Mouse (Mus musculus) liver, adult 2 months (tissue): ENCODE measurements around the gene Ankle1. TPM values are rescaled to one million over a fixed set of nuclear protein-coding genes. Genes with fewer than 3 reads are reported as not detected.

Experiments
- DNase-seq: peaks from one replicate; pipeline ENCODE4 v3.0.0-alpha.2; 2011; ENCODE audit warnings: low read depth, low spot score; ENCODE audit errors: extremely low read depth
- H3K27ac ChIP-seq: fragments of 200-500 bp; replicated peaks from 2 replicates; pipeline ENCODE4 v1.5.1; 2012; ENCODE audit warnings: low read depth, mild to moderate bottlenecking, control low read depth, inconsistent platforms, low read length; ENCODE audit not compliant: insufficient read depth
- H3K27me3 ChIP-seq: fragments of 200-500 bp; 2 replicates; pipeline ENCODE4 v1.6.1; 2012; ENCODE audit warnings: mild to moderate bottlenecking, moderate library complexity, low read length, inconsistent platforms; ENCODE audit not compliant: control insufficient read depth, insufficient read depth
- H3K36me3 ChIP-seq: fragments of 200-500 bp; 2 replicates; pipeline ENCODE4 v1.6.1; 2012; ENCODE audit warnings: low read length, inconsistent platforms; ENCODE audit not compliant: control insufficient read depth, insufficient read depth
- H3K4me1 ChIP-seq: fragments of 200-500 bp; 2 replicates; pipeline ENCODE4 v1.6.1; 2011; ENCODE audit warnings: low read length; ENCODE audit not compliant: control insufficient read depth, insufficient read depth
- H3K4me3 ChIP-seq: fragments of 200-500 bp; 2 replicates; pipeline ENCODE4 v1.5.1; 2011; ENCODE audit warnings: low read depth, mild to moderate bottlenecking, control low read depth, low read length, moderate library complexity; ENCODE audit not compliant: insufficient read depth
- H3K79me2 ChIP-seq: fragments of 200-500 bp; 2 replicates; pipeline ENCODE4 v1.6.1; 2012; ENCODE audit warnings: inconsistent platforms, mild to moderate bottlenecking, low read length, moderate library complexity; ENCODE audit not compliant: control insufficient read depth, insufficient read depth
- H3K9ac ChIP-seq: fragments of 200-500 bp; 2 replicates; pipeline ENCODE4 v1.6.1; 2012; ENCODE audit warnings: low read depth, mild to moderate bottlenecking, control low read depth, inconsistent platforms, low read length
- CTCF ChIP-seq: fragments of 200-500 bp; IDR thresholded peaks from 2 replicates; pipeline ENCODE4 v1.5.1; 2011; ENCODE audit warnings: low read depth, low read length, control low read depth
- POLR2A ChIP-seq: fragments of 200-500 bp; IDR thresholded peaks from 2 replicates; pipeline ENCODE4 v1.6.1; 2011; ENCODE audit warnings: low read length, control low read depth; ENCODE audit not compliant: insufficient read depth; ENCODE audit errors: extremely low read depth
- WGBS: fragments of 180-500 bp; shearing (Covaris S2); methylation state at CpG from one replicate; pipeline ENCODE4 v1.1.7; 2018; 5-methylcytosine and 5-hydroxymethylcytosine counted together
- polyA plus RNA-seq: library from polyadenylated mRNA; depleted of rRNA; stranded (reverse); fragments of >200 nt; gene quantifications from 2 replicates; pipeline ENCODE4 v1.2.3, GENCODE M21; 2012
- total RNA-seq: library from RNA; depleted of rRNA; stranded (reverse); fragments of >200 nt; gene quantifications from 2 replicates; pipeline ENCODE4 v1.2.3, GENCODE M21; 2014

Ankle1 gene
- total and polyA plus RNA-seq, 2 experiments = 0.09 to 0.22 TPM

GRCm38 (mm10) chr8:71402446-71402964 is 3.3 kb upstream of the Ankle1 start:
- peaks cover 2% of the 10 kb centered on the region; the same call in 1 of the 2 replicates for H3K36me3 ChIP-seq
- TF ChIP-seq POLR2A (no peak), CTCF (no peak)
- no peak for DNase-seq
- peaks cover 3% of the 10 kb centered on the region; the same call in 1 of the 2 replicates for H3K79me2 ChIP-seq
- no peaks in the 10 kb centered on the region for H3K27me3 ChIP-seq
- H3K4me1 ChIP-seq = peaks cover 18% of the 10 kb centered on the region
- H3K4me3 ChIP-seq = no peak overlapping the region
- H3K9ac ChIP-seq = no peak overlapping the region
- 98% methylated on average over 9 of the region's 9 CpGs for WGBS
- no peak overlapping the region for H3K27ac ChIP-seq

DNA sequence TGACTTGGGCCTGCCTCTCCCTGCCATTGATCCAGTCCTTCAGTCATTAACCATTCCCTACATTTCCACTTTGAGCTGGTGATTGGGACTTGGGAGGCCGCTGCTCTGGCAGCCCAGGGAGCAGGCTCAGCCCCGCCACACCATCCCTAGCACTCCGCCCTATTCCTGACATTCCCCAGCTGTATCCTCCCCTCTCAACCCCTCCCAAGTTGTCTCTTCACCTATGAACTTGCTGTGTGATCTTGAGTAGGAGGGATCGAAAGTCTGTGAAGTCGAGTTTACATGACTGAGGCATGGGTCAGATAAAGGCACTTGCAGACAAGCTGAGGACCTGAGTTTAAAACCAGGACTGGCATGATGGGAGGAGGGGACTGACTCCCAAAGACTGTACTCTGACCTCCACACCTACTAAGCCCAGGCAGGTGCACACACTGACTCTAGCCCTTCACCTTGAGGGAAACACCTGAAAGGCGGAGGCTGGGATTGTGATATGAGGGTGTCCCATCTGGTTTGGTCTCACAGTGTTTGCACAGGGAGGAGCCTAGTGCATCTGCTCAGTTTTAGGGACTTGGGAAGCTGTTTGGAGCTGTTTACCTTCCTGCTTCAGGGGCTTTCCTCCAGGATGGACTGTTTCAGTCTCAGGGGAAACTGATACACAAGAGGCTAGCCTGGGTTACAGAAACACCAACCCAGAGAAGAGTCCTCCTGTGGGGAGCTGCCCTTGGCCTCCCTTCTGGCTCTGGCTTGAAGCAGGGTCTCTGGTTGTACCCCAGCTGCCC is 2.5 kb upstream of the Ankle1 start:
- H3K4me1 ChIP-seq = peaks cover 15% of the 10 kb centered on the region
- TF ChIP-seq POLR2A = no peak
- no peak for TF ChIP-seq CTCF
- H3K36me3 ChIP-seq = peaks cover under 1% of the 10 kb centered on the region; the same call in 1 of the 2 replicates
- no peaks in the 10 kb centered on the region for H3K79me2 ChIP-seq
- WGBS = 85% methylated on average over 6 of the region's 6 CpGs
- H3K27me3 ChIP-seq = no peaks in the 10 kb centered on the region
- H3K27ac ChIP-seq = no peak overlapping the region
- no peak overlapping the region for H3K4me3 ChIP-seq
- no peak for DNase-seq
- no peak overlapping the region for H3K9ac ChIP-seq

- H3K4me3 ChIP-seq = no peak overlapping the region
- TF ChIP-seq CTCF (no peak), POLR2A (no peak)
- H3K9ac ChIP-seq = no peak overlapping the region
- H3K36me3 ChIP-seq = no peaks in the 10 kb centered on the region
- DNase-seq = no peak
- H3K27ac ChIP-seq = no peak overlapping the region
- 88% methylated on average over 8 of the region's 8 CpGs for WGBS
- no peaks in the 10 kb centered on the region for H3K27me3 ChIP-seq
- no peaks in the 10 kb centered on the region for H3K79me2 ChIP-seq
- peaks cover 15% of the 10 kb centered on the region for H3K4me1 ChIP-seq
Measured at GRCm38 (mm10) chr8:71404011-71404410, 1.8 kb upstream of the Ankle1 start.

DNA sequence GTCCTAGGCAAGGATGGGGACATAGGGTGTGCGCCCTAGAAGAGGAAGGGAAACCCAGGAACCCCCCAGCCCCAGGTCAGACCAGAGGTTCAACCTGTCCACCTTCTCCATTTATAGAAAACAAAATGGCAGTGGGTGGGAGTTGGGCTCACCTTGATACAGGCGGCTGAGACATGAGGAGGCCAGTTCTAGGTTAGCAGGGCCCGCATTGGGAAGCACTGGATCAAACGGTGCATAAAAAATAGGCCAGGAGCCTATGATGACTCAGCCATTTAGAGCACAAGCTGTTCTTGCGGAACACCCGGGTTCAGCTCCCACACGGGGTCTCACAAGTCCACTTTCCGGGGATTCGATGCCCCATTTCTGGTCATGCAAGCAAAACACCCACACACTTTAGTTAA is 859 bp upstream of the Ankle1 start:
- WGBS = 32% methylated on average over 9 of the region's 9 CpGs
- Histone ChIP-seq H3K36me3 (no peaks in the 10 kb centered on the region), H3K79me2 (no peaks in the 10 kb centered on the region), H3K4me1 (peaks cover 15% of the 10 kb centered on the region), H3K27ac (peak overlapping the region; percentile 62), H3K9ac (peak overlapping the region; percentile 14), H3K27me3 (no peaks in the 10 kb centered on the region), H3K4me3 (peak overlapping the region; percentile 12; the same call in 1 of the 2 replicates)
- no peak for TF ChIP-seq POLR2A
- no peak for TF ChIP-seq CTCF
- peak; percentile 69 for DNase-seq

- no peaks in the 10 kb centered on the region for H3K79me2 ChIP-seq
- no peaks in the 10 kb centered on the region for H3K27me3 ChIP-seq
- H3K4me3 ChIP-seq = peak overlapping the region; percentile 25; the same call in 1 of the 2 replicates
- under 1% methylated on average over 55 of the region's 55 CpGs for WGBS
- no peak overlapping the region for H3K27ac ChIP-seq
- H3K36me3 ChIP-seq = no peaks in the 10 kb centered on the region
- DNase-seq = peak; percentile 31
- H3K4me1 ChIP-seq = peaks cover 15% of the 10 kb centered on the region
- 0 out of 2 replicates have a peak overlapping the region, but pooled peaks have one; percentile 9 for H3K9ac ChIP-seq
- TF ChIP-seq CTCF = peak; percentile 92
- TF ChIP-seq POLR2A = no peak
Measured at GRCm38 (mm10) chr8:71406099-71407015, 547 bp downstream of the Ankle1 start.
